Mouse (Mus musculus) splenic B cell, adult 2 months (primary cell): ENCODE data around the gene Gsc.

ENCODE experiments used
- DNase-seq: peaks from one replicate; pipeline ENCODE4 v3.0.0-alpha.2; 2011; ENCODE audit warnings: low read depth, low spot score
- H3K27me3 ChIP-seq: 2 replicates; pipeline ENCODE4 v1.6.1; 2012; ENCODE audit warnings: mild to moderate bottlenecking, low read length, moderate library complexity, mixed read lengths; ENCODE audit not compliant: control insufficient read depth, poor library complexity, insufficient read depth, severe bottlenecking
- H3K36me3 ChIP-seq: 2 replicates; pipeline ENCODE4 v1.6.1; 2012; ENCODE audit warnings: mild to moderate bottlenecking, low read length, moderate library complexity, mixed read lengths; ENCODE audit not compliant: control insufficient read depth, poor library complexity, insufficient read depth, severe bottlenecking

Gene Gsc

DNA sequence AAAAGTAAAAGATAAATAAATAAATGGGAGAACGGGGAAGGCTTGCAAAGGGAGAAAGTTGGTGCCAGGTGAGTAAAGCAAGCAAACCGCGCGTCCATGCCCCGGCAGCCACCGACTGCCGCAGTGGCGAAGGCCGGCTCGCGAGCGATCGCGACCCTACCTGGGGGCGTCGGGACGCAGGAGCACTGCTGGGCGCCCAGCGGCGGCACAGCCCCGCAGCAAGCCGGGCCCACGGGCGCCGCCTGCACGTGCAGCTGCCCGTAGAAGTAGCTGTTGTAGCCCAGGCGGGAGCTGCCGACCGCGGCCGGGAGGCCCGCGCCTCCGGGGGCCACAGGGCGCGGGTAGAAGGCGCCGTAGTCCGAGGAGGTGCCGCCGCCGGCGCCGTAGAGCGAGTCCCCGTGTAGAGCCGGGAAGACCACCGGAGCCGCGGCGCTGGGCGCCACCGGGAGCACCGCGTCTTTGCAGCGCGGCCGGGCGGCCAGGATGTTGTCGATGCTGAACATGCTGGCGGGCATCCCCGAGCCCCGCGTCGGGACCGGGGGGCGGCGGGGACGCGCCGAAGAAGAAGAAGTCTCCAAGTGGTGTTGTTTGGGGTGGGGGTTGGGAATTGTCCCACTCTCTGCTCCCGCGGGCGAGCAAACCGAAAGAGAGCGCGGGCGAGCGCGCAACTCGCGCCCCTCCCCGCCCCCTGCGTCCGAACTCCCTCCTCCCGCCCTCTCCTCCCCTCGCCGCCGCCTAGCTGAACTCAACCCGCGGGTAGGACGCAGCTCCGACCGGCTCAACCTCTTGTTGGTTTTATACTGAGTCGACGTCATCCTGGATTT, at the start of gene Gsc:
Gene Gsc (minus strand): TSS at position 730 of the 824 bp plus-strand sequence.
- H3K27me3 ChIP-seq = no peaks in the 10 kb centered on the region
- DNase-seq = no peak
- no peaks in the 10 kb centered on the region for H3K36me3 ChIP-seq

DNA sequence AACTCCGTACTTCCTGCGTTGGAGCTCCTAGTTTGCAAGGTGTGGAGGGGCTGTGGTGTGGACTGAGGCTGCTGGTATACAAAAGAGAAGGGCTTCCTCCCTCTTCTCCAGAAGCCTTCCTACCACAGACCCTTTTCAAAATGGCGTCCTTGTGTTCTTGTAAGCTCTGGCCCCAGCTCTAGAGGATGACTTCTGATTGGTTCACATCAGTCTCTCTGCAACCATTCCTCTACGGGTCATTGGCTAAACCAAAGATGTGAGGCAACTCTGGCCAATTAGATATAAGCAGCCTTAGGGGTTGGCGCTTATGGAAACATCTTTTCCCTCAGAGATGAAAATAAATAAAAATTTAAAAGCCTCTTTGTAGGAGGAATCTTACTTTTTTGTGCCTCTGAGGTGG, 46.6 kb upstream of the Gsc start:
- H3K36me3 ChIP-seq = no peaks in the 10 kb centered on the region
- DNase-seq = no peak

GRCm38 (mm10) chr12:104507911-104508310, 34.8 kb upstream of the Gsc start:
- no peak for DNase-seq
- no peaks in the 10 kb centered on the region for H3K36me3 ChIP-seq
- H3K27me3 ChIP-seq = no peaks in the 10 kb centered on the region

More for the DNA sequence above, 46.6 kb upstream of the Gsc start:
- no peaks in the 10 kb centered on the region for H3K27me3 ChIP-seq

DNA sequence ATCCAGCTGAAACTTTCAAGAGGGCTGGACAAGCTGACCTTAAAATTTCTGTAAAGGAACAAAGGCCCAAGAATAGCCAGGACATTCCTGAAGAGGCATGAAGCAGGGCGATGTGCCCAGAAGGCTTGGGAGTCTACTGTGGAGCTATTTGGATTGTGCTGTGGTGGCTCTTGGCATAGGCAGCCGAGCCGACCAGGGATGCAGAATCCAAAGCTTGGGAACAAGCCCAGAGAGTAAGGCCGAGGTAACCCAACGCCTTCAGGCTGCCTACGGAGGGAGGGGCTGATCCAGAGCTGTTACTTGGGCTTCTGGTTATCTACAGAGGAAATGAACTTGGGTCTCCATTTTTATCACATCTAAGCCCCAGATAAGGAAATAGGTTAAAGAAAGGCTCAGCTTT, 18.9 kb upstream of the Gsc start:
- no peak for DNase-seq
- H3K27me3 ChIP-seq = no peaks in the 10 kb centered on the region
- no peaks in the 10 kb centered on the region for H3K36me3 ChIP-seq

- DNase-seq = no peak
- H3K27me3 ChIP-seq = no peaks in the 10 kb centered on the region
- H3K36me3 ChIP-seq = no peaks in the 10 kb centered on the region
Measured at GRCm38 (mm10) chr12:104486205-104486604, 13.1 kb upstream of the Gsc start.

GRCm38 (mm10) chr12:104485161-104485560, 12.0 kb upstream of the Gsc start:
- Histone ChIP-seq H3K27me3 (no peaks in the 10 kb centered on the region; the same call in 1 of the 2 replicates), H3K36me3 (no peaks in the 10 kb centered on the region)
- no peak for DNase-seq

DNA sequence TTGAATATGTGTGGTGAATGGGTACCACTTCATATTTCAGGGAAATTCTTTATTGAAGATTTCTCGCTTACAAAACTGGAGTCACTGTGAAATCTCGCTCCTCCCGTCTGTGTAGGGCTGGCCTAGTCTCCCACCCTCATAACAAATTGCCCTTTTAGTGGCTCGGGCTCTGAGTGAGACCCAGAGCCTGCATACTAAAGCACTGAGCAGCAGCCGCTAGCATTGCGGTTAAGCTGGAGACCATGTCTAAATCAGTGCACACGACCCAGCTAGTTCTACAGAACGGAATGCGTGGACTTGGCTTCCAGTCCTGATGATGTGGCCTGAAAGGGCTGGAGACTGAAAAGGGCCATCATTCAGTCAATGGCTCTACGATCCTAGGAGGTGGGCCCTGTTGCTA, 7.9 kb upstream of the Gsc start:
- no peak for DNase-seq
- Histone ChIP-seq H3K27me3 (no peaks in the 10 kb centered on the region; the same call in 1 of the 2 replicates), H3K36me3 (no peaks in the 10 kb centered on the region)

DNA sequence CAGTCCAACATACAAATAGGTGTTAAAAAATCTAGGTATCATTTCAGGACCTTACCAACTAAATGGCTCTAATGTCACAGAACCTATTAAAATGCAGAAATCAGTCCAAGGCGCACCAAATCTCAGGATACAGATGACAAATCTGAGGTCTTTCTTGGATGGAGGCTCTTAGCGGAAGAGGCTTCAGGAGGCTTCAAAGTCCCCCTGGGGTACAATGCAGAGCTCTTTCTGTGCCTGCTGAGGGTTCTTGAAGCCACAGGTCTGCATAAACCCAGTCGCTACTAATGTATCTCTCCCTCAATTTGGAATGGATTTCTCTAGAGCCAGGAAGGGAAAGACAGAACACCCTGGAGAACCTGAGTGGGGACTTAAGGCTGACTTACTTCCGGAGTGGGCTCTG, 5.1 kb upstream of the Gsc start:
- DNase-seq = no peak
- H3K27me3 ChIP-seq = no peaks in the 10 kb centered on the region; the same call in 1 of the 2 replicates
- no peaks in the 10 kb centered on the region for H3K36me3 ChIP-seq

DNA sequence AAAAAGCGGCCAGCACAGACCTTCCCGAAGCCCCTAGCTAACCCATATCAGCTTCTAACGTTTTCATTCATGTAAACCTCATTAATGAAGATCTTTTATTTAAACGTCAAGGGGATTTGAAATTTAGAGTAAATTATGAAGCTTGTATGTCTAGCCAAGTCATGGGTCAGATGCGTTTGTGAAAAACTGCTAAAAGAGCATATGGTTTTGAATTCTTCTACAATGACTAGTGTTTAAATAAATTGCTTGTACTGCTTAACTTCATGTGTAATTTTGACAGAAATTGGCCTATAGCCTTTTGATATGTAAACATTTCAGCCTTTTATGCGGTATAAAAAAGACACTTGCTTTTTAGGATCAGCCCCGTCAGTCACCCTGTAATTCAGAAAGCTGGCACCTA, 4.4 kb upstream of the Gsc start:
- no peaks in the 10 kb centered on the region for H3K36me3 ChIP-seq
- no peaks in the 10 kb centered on the region; the same call in 1 of the 2 replicates for H3K27me3 ChIP-seq
- no peak for DNase-seq

- Histone ChIP-seq H3K27me3 (no peaks in the 10 kb centered on the region; the same call in 1 of the 2 replicates), H3K36me3 (no peaks in the 10 kb centered on the region)
- no peak for DNase-seq
Measured at GRCm38 (mm10) chr12:104477066-104477465, 3.9 kb upstream of the Gsc start.

GRCm38 (mm10) chr12:104475946-104476345, 2.8 kb upstream of the Gsc start:
- no peaks in the 10 kb centered on the region for H3K36me3 ChIP-seq
- DNase-seq = no peak
- no peaks in the 10 kb centered on the region; the same call in 1 of the 2 replicates for H3K27me3 ChIP-seq

- Histone ChIP-seq H3K27me3 (no peaks in the 10 kb centered on the region; the same call in 1 of the 2 replicates), H3K36me3 (no peaks in the 10 kb centered on the region)
- DNase-seq = no peak
Measured at GRCm38 (mm10) chr12:104474881-104475740, 2.0 kb upstream of the Gsc start.

DNA sequence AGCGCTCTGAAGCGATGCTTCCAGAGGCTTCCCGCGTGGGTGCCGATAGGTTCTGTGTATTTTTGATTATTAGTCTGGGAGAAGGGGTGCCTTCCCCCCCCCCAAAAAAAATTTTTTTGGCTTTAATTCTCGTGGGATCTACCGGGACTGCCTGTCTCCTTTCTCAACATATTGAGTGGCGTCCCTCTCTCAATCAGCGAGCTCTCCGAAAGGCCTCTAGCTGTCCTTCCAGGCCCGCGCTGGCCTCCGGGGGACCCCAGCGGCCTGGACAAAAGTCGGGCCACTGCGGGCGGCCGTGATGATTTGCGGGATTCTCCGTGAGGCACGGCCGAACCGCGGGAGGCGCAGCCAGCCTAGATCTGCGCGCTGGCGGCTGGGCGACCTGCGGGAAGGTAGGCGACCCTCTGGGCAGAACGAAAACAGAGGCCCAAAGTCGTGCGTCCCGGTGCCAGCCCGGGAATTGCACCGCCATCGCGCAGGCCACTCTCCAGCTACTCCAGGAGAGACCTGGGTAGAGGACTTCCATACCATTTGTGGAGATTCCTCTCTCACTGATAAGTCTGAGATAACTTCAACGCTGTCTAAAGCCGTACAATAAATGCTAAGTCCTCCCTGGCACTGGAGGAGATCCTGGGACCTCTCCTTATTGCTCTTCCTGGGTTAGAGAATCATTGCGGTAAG, 1.2 kb upstream of the Gsc start:
- no peak for DNase-seq
- Histone ChIP-seq H3K27me3 (no peaks in the 10 kb centered on the region), H3K36me3 (no peaks in the 10 kb centered on the region)

DNA sequence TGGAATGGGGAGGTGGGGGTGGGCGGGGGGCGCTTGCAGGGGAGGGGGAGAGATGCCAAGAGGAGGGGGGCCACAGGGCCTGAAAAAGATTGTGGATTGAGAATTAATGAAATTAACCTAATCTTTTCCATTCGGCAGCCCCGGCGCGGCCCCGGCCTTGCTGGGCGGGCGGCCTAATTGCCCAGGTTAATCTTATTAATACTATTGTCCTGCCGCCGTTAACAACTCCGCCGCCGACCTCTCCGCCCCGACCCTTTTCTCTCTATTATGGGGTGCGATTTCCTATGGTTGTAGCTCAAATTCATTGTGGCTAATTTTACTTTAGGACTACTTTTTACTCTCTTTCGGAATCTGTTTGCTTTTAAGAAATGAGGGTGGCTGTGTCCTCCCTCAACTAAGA, 362 bp upstream of the Gsc start:
- DNase-seq = no peak
- Histone ChIP-seq H3K27me3 (no peaks in the 10 kb centered on the region), H3K36me3 (no peaks in the 10 kb centered on the region)

DNA sequence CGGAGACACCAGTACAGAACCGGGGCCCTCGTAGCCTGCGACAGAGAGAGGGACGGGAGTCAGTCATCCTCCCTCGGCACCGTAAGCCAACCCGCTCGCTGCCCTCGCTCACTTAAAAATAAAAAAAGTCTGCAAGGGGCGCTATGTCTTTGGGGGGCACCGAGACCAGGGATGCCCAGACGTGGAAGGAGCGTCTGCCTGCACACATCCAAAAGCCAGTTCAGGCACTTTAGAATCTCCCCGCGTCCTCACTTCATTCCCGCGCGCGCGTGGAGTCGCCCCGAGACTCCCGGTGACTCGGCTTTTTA, 958 bp downstream of the Gsc start:
- no peaks in the 10 kb centered on the region for H3K27me3 ChIP-seq
- DNase-seq = no peak
- no peaks in the 10 kb centered on the region for H3K36me3 ChIP-seq
